Mouse (Mus musculus) embryo, embryonic 11 days (tissue): ENCODE results near the gene Slc6a20a.

Experiments
- DNase-seq: peaks from one replicate; pipeline ENCODE4 v3.0.0-alpha.2; 2015

Slc6a20a gene

GRCm38 (mm10) chr9:123636771-123637170 lies 41.9 kb downstream of the Slc6a20a start:
- DNase-seq = no peak

GRCm38 (mm10) chr9:123632993-123633392 lies 45.7 kb downstream of the Slc6a20a start:
- no peak for DNase-seq

- no peak for DNase-seq
Observed at GRCm38 (mm10) chr9:123632281-123632680, 46.4 kb downstream of the Slc6a20a start, which contains the start of gene Slc6a20b. TSS of gene Slc6a20b (minus strand) at chr9:123632565.

GRCm38 (mm10) chr9:123631666-123632065 lies 47.0 kb downstream of the Slc6a20a start:
- no peak for DNase-seq

- DNase-seq = no peak
Observed at GRCm38 (mm10) chr9:123625821-123626220, 52.9 kb downstream of the Slc6a20a start.

GRCm38 (mm10) chr9:123624741-123625140 lies 53.9 kb downstream of the Slc6a20a start:
- no peak for DNase-seq

- no peak for DNase-seq
Observed at GRCm38 (mm10) chr9:123620311-123621098, 58.2 kb downstream of the Slc6a20a start.

GRCm38 (mm10) chr9:123601529-123601928 lies 77.2 kb downstream of the Slc6a20a start:
- DNase-seq = no peak

- DNase-seq = no peak
Observed at GRCm38 (mm10) chr9:123597376-123597775, 81.3 kb downstream of the Slc6a20a start.

- no peak for DNase-seq
Observed at GRCm38 (mm10) chr9:123596910-123597309, 81.8 kb downstream of the Slc6a20a start.

GRCm38 (mm10) chr9:123595194-123595593 lies 83.5 kb downstream of the Slc6a20a start:
- DNase-seq = no peak

GRCm38 (mm10) chr9:123589240-123589910 lies 89.3 kb downstream of the Slc6a20a start:
- no peak for DNase-seq
